In genomic region chr3:67515274-67515801, GRCm38 (mm10) we compare ENCODE assay signal across 7 mouse cellular contexts. TPM values are rescaled to one million over a fixed set of nuclear protein-coding genes. Genes with fewer than 3 reads are reported as not detected.
DNase-seq lines count a peak whose midpoint lies in the region; ATAC-seq and TF ChIP-seq lines count a peak whose summit lies in the region.

Gene Rarres1, minus strand, starts transcription at chr3:67515523.

- no peaks in the 10 kb centered on the region for H3K4me1 ChIP-seq in thymus, adult 2 months (replicated peaks; ENCODE audit: control insufficient read depth, insufficient read depth, low read length)
- H3K4me1 ChIP-seq in embryonic facial prominence, embryonic 11.5 days (ENCODE audit: control insufficient read depth, insufficient read depth, low read length), result no peaks in the 10 kb centered on the region
- 0 out of 2 replicates have a peak, but pooled peaks cover 3% of the 10 kb centered on the region for H3K4me1 ChIP-seq in heart, embryonic 12.5 days (replicated peaks)
- H3K4me1 ChIP-seq in testis, adult 2 months (ENCODE audit: control insufficient read depth, insufficient read depth, low read length), result peaks cover 15% of the 10 kb centered on the region

- H3K27ac ChIP-seq in thymus, adult 2 months (ENCODE audit: control insufficient read depth, insufficient read depth, low read length), result no peak within 1 kb of the TSS
- H3K27ac ChIP-seq in embryonic facial prominence, embryonic 11.5 days (replicated peaks; ENCODE audit: low read depth, low read length), result no peak within 1 kb of the TSS
- no peak within 1 kb of the TSS for H3K27ac ChIP-seq in heart, embryonic 12.5 days (ENCODE audit: poor library complexity, severe bottlenecking)
- H3K27ac ChIP-seq in testis, adult 2 months (ENCODE audit: control insufficient read depth, insufficient read depth, low read depth, low read length), result no peak within 1 kb of the TSS

- no peak for TF ChIP-seq CTCF in thymus, adult 2 months (IDR thresholded peaks at IDR 0.05; ENCODE audit: borderline replicate concordance, control insufficient read depth, extremely low read depth, insufficient read depth, low read length, poor library complexity)
- TF ChIP-seq CTCF in testis, adult 2 months (IDR thresholded peaks at IDR 0.05; ENCODE audit: control insufficient read depth, insufficient read depth, insufficient replicate concordance, low read depth, low read length), result no peak

- peak within 1 kb of the TSS; percentile 66 for H3K9ac ChIP-seq in embryonic facial prominence, embryonic 11.5 days (replicated peaks; ENCODE audit: low read length)
- peak within 1 kb of the TSS; percentile 75 for H3K9ac ChIP-seq in heart, embryonic 12.5 days

- H3K36me3 ChIP-seq in thymus, adult 2 months (ENCODE audit: control insufficient read depth, insufficient read depth, low read length), result no peaks in the 10 kb centered on the region
- no peaks in the 10 kb centered on the region for H3K36me3 ChIP-seq in embryonic facial prominence, embryonic 11.5 days (replicated peaks; ENCODE audit: control insufficient read depth, insufficient read depth, low read depth, low read length)
- no peaks in the 10 kb centered on the region for H3K36me3 ChIP-seq in heart, embryonic 12.5 days
- H3K36me3 ChIP-seq in testis, adult 2 months (ENCODE audit: control insufficient read depth, insufficient read depth, low read length), result no peaks in the 10 kb centered on the region

- H3K4me2 ChIP-seq in embryonic facial prominence, embryonic 11.5 days (ENCODE audit: low read depth, low read length), result peak within 1 kb of the TSS; percentile 99
- peak within 1 kb of the TSS; percentile 98 for H3K4me2 ChIP-seq in heart, embryonic 12.5 days

- no peak within 1 kb of the TSS for H3K4me3 ChIP-seq in thymus, adult 2 months (ENCODE audit: control insufficient read depth, insufficient read depth, low read length)
- peak within 1 kb of the TSS; percentile 53 for H3K4me3 ChIP-seq in embryonic facial prominence, embryonic 11.5 days (ENCODE audit: low read depth, low read length)
- peak within 1 kb of the TSS; percentile 60 for H3K4me3 ChIP-seq in heart, embryonic 12.5 days
- H3K4me3 ChIP-seq in testis, adult 2 months (ENCODE audit: control insufficient read depth, low read depth, low read length), result peak within 1 kb of the TSS; percentile 64

- WGBS in thymus, adult 2 months, result 4% methylated on average over 38 of the region's 38 CpGs
- WGBS in embryonic facial prominence, embryonic 11.5 days, result 4% methylated on average over 34 of the region's 38 CpGs
- 3% methylated on average over 38 of the region's 38 CpGs for WGBS in heart, embryonic 12.5 days

- peak; percentile 3 for DNase-seq in thymus, adult 2 months
- DNase-seq in thymus, postnatal 0 days (ENCODE audit: low spot score), result no peak
- peak; percentile 37 for DNase-seq in embryonic facial prominence, embryonic 11.5 days (ENCODE audit: low spot score)
- DNase-seq in kidney, postnatal 25 days, result peak; percentile 13 to 62

- no peaks in the 10 kb centered on the region; the same call in 1 of the 2 replicates for H3K27me3 ChIP-seq in thymus, adult 2 months (ENCODE audit: control insufficient read depth, insufficient read depth, low read length)
- peaks cover 6% of the 10 kb centered on the region for H3K27me3 ChIP-seq in embryonic facial prominence, embryonic 11.5 days (ENCODE audit: control insufficient read depth, insufficient read depth, low read length)
- peaks cover 20% of the 10 kb centered on the region for H3K27me3 ChIP-seq in heart, embryonic 12.5 days (replicated peaks)
- no peaks in the 10 kb centered on the region for H3K27me3 ChIP-seq in testis, adult 2 months (ENCODE audit: control insufficient read depth, insufficient read depth, low read length)

- no peak; the same call in 1 of the 2 replicates for ATAC-seq in embryonic facial prominence, embryonic 11.5 days (replicated peaks; ENCODE audit: insufficient number of reproducible peaks, low FRiP score, low TSS enrichment, low read depth)
- peak; percentile 55; the same call in 1 of the 2 replicates for ATAC-seq in heart, embryonic 12.5 days (ENCODE audit: insufficient number of reproducible peaks, low FRiP score)
- peak; percentile 51 for ATAC-seq in megakaryocyte, adult 5-6 weeks (ENCODE audit: poor library complexity, severe bottlenecking)

- no peak for TF ChIP-seq POLR2A in thymus, adult 2 months (IDR thresholded peaks at IDR 0.05; ENCODE audit: control insufficient read depth, extremely low read depth, insufficient read depth, low read length, poor library complexity)
- no peak for TF ChIP-seq POLR2A in testis, adult 2 months (IDR thresholded peaks at IDR 0.05; ENCODE audit: control insufficient read depth, low read depth, low read length)

- H3K9me3 ChIP-seq in embryonic facial prominence, embryonic 11.5 days (replicated peaks; ENCODE audit: control insufficient read depth, low read length), result no peaks in the 10 kb centered on the region
- no peaks in the 10 kb centered on the region for H3K9me3 ChIP-seq in heart, embryonic 12.5 days (replicated peaks)

RNA-seq across cellular contexts. Expression of gene Rarres1, which starts in this region (rescaled TPM):
- polyA plus RNA-seq in thymus, adult 2 months (2012; rRNA removed), result 2.8 and 3.0 TPM in 2 replicates
- polyA plus RNA-seq in thymus, postnatal 0 days (2015; fragmentation: Nextera tagmentation; extraction: Ambion mirVana), result 6.3 and 6.5 TPM in 2 replicates
- 0.52 and 1.6 TPM in 2 replicates for polyA plus RNA-seq in embryonic facial prominence, embryonic 11.5 days (2014; fragmentation: Nextera tagmentation; extraction: Ambion mirVana)
- 0.72 and 0.94 TPM in 2 replicates for polyA plus RNA-seq in heart, embryonic 12.5 days (2016; fragmentation: Nextera tagmentation; extraction: Ambion mirVana)
- not detected in 2 replicates for total RNA-seq in megakaryocyte, adult 5-6 weeks (2015)
- not detected in 2 replicates for total RNA-seq in megakaryocyte, adult 5-6 weeks (2017)
- polyA plus RNA-seq in testis, adult 2 months (2012; rRNA removed), result 3.8 and 5.1 TPM in 2 replicates

Comparison
In these comparisons a context has a peak if more than half of its experiments do, and no peak if none do; other contexts are left out.
1. Peak in ATAC-seq, H3K4me3 ChIP-seq, H3K9ac ChIP-seq and H3K4me2 ChIP-seq in heart, embryonic 12.5 days; RNA of the gene not detected or under 1 TPM.
2. Peak in ATAC-seq in megakaryocyte, adult 5-6 weeks; RNA of the gene not detected or under 1 TPM.